Comparison of ENCODE assay signal across 8 mouse cellular contexts in genomic region chr8:115160407-115160806, GRCm38 (mm10).
A peak's percentile ranks its signal among the peaks of the same experiment; 100 is the strongest.
DNase-seq lines count a peak whose midpoint lies in the region; ATAC-seq and TF ChIP-seq lines count a peak whose summit lies in the region.

No protein-coding gene starts in this region.

- ATAC-seq in heart, embryonic 16.5 days (replicated peaks; ENCODE audit: extremely low read depth, insufficient read depth, low FRiP score): no peak
- ATAC-seq in liver, embryonic 14.5 days (ENCODE audit: insufficient read depth): no peak
- ATAC-seq in megakaryocyte-erythroid progenitor cell, adult 5-6 weeks (replicated peaks; ENCODE audit: low FRiP score, low TSS enrichment, poor library complexity, severe bottlenecking): no peak

- no peaks in the 10 kb centered on the region for H3K9me3 ChIP-seq in heart, embryonic 16.5 days (replicated peaks; ENCODE audit: control insufficient read depth, low read length)
- H3K9me3 ChIP-seq in liver, embryonic 14.5 days (ENCODE audit: control insufficient read depth, low read length): no peaks in the 10 kb centered on the region

- intact Hi-C loops in heart, adult 2 months (cut with DNase I): no loop called here

- WGBS in heart, adult 2 months: 83% methylated on average over 5 of the region's 5 CpGs
- WGBS in heart, embryonic 16.5 days: 88% methylated on average over 5 of the region's 5 CpGs
- WGBS in liver, embryonic 14.5 days (ENCODE audit: insufficient replicate concordance): 73% methylated on average over 5 of the region's 5 CpGs

- no peak for TF ChIP-seq POLR2A in heart, adult 2 months (IDR thresholded peaks at IDR 0.05; ENCODE audit: insufficient read depth, low read depth, low read length)
- no peak for TF ChIP-seq POLR2A in bone marrow macrophage, adult 2 months (IDR thresholded peaks at IDR 0.05; ENCODE audit: borderline replicate concordance, low read depth, low read length)

- peak overlapping the region; percentile 61 for H3K4me3 ChIP-seq in heart, adult 2 months
- peak overlapping the region; percentile 65 for H3K4me3 ChIP-seq in bone marrow macrophage, adult 2 months (ENCODE audit: insufficient read depth, low read length)
- H3K4me3 ChIP-seq in heart, embryonic 16.5 days (ENCODE audit: low read length): peak overlapping the region; percentile 52
- H3K4me3 ChIP-seq in liver, embryonic 14.5 days (ENCODE audit: insufficient read depth in 1 of 2, low read depth in 2 of 2, low read length in 2 of 2): no peak overlapping the region

- peak overlapping the region; percentile 66 for H3K4me2 ChIP-seq in heart, embryonic 16.5 days (ENCODE audit: low read depth, low read length)
- H3K4me2 ChIP-seq in liver, embryonic 14.5 days (ENCODE audit: low read depth): peak overlapping the region; percentile 56

- peak overlapping the region; percentile 70; the same call in 1 of the 2 replicates for H3K27ac ChIP-seq in heart, adult 2 months
- no peak overlapping the region for H3K27ac ChIP-seq in bone marrow macrophage, adult 2 months (ENCODE audit: insufficient read depth, low read depth, low read length)
- H3K27ac ChIP-seq in heart, embryonic 16.5 days (ENCODE audit: low read length): no peak overlapping the region; the same call in 1 of the 2 replicates
- H3K27ac ChIP-seq in liver, embryonic 14.5 days: no peak overlapping the region

- no peak for DNase-seq in heart, adult 2 months
- no peak for DNase-seq in heart, postnatal 4 days
- DNase-seq in liver, embryonic 14.5 days (ENCODE audit: low read depth in 3 of 3, low spot score in 3 of 3): no peak
- no peak for DNase-seq in adrenal gland, postnatal 4 days (ENCODE audit: low spot score in 2 of 2)
- no peak for DNase-seq in spleen, postnatal 10 days (ENCODE audit: low spot score in 2 of 2)

- no peak for TF ChIP-seq EP300 in heart, adult 2 months (IDR thresholded peaks at IDR 0.05; ENCODE audit: insufficient read depth, low read depth, low read length)
- no peak for TF ChIP-seq EP300 in liver, embryonic 14.5 days (IDR thresholded peaks at IDR 0.05; ENCODE audit: low read depth)

- H3K79me2 ChIP-seq in heart, adult 2 months (replicated peaks; ENCODE audit: control insufficient read depth, insufficient read depth, low read length): no peaks in the 10 kb centered on the region

- TF ChIP-seq CTCF in heart, adult 2 months (IDR thresholded peaks at IDR 0.05): no peak
- TF ChIP-seq CTCF in bone marrow macrophage, adult 2 months (IDR thresholded peaks at IDR 0.05; ENCODE audit: low read depth, low read length): no peak
- no peak for TF ChIP-seq CTCF in liver, embryonic 14.5 days (IDR thresholded peaks at IDR 0.05; ENCODE audit: low read depth)

- no peaks in the 10 kb centered on the region for H3K36me3 ChIP-seq in heart, adult 2 months (ENCODE audit: control insufficient read depth, insufficient read depth, low read length)
- no peaks in the 10 kb centered on the region for H3K36me3 ChIP-seq in heart, embryonic 16.5 days (ENCODE audit: control insufficient read depth, insufficient read depth)
- no peaks in the 10 kb centered on the region for H3K36me3 ChIP-seq in liver, embryonic 14.5 days (replicated peaks; ENCODE audit: control insufficient read depth, insufficient read depth, low read depth)

- H3K27me3 ChIP-seq in heart, adult 2 months (ENCODE audit: control insufficient read depth, insufficient read depth, low read length): no peaks in the 10 kb centered on the region
- 0 out of 2 replicates have a peak, but pooled peaks cover 2% of the 10 kb centered on the region for H3K27me3 ChIP-seq in heart, embryonic 16.5 days (ENCODE audit: control insufficient read depth, insufficient read depth, low read length)
- H3K27me3 ChIP-seq in liver, embryonic 14.5 days (ENCODE audit: control insufficient read depth, insufficient read depth, low read length): no peaks in the 10 kb centered on the region

- H3K9ac ChIP-seq in heart, adult 2 months (ENCODE audit: low read depth, low read length): peak overlapping the region; percentile 74
- H3K9ac ChIP-seq in heart, embryonic 16.5 days (ENCODE audit: low read length): no peak overlapping the region
- no peak overlapping the region for H3K9ac ChIP-seq in liver, embryonic 14.5 days (replicated peaks)

- H3K4me1 ChIP-seq in heart, adult 2 months (ENCODE audit: control insufficient read depth, insufficient read depth, low read length): no peaks in the 10 kb centered on the region
- H3K4me1 ChIP-seq in bone marrow macrophage, adult 2 months (ENCODE audit: control insufficient read depth, insufficient read depth, low read length): no peaks in the 10 kb centered on the region; the same call in 1 of the 2 replicates
- peaks cover 17% of the 10 kb centered on the region for H3K4me1 ChIP-seq in heart, embryonic 16.5 days (ENCODE audit: control insufficient read depth, insufficient read depth, low read length)
- H3K4me1 ChIP-seq in liver, embryonic 14.5 days (replicated peaks; ENCODE audit: control insufficient read depth in 2 of 2, insufficient read depth in 2 of 2, low read length in 1 of 2): no peaks in the 10 kb centered on the region

Comparison
In these comparisons a context has a peak if more than half of its experiments do, and no peak if none do; other contexts are left out.
1. H3K4me3 ChIP-seq: peak in heart, adult 2 months (single experiment), bone marrow macrophage, adult 2 months (single experiment) and heart, embryonic 16.5 days (single experiment); none in liver, embryonic 14.5 days (0 of 2).